Mouse (Mus musculus) kidney, adult 2 months (tissue): ENCODE measurements around the gene Elavl1.

ENCODE experiments used
- CTCF ChIP-seq: fragments of 200-500 bp; conservative IDR thresholded peaks from 2 replicates; pipeline ENCODE4 v1.5.1; 2011; ENCODE audit warnings: low read depth, mild to moderate bottlenecking, control low read depth, low read length, moderate library complexity, mixed read lengths; ENCODE audit not compliant: insufficient read depth, insufficient read length
- POLR2A ChIP-seq: fragments of 200-500 bp; IDR thresholded peaks from one replicate; pipeline ENCODE4 v1.6.1; 2011; ENCODE audit warnings: low read depth, low read length, control low read depth

DNA sequence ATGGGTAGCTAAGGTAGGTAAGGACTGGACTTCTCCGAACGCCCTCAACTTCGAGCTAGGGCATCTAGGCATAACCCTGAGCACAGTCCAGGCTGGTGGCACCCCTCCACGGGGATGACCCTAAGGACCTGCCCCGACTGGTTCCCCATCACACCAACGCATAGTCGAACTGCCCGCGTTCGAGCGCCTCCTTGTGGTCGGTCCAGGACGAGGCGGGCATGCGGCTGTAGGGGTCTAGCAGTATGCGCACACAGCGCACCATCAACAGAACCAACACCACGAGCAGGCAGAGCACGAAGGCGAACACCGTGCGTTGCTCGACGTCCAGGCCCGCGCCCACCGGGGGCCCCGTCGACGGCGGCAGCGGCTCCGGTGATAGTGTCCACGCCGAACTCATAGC, 67.0 kb downstream of the Elavl1 start:
- TF ChIP-seq CTCF = peak; percentile 66
- no peak for TF ChIP-seq POLR2A
